Mouse (Mus musculus) stomach, postnatal 0 days (tissue): Measurements from ENCODE around the gene Ldhal6b. TPM values are rescaled to one million over a fixed set of nuclear protein-coding genes. Genes with fewer than 3 reads are reported as not detected.

Experiments used
- ATAC-seq: fragments of 200-750 bp; cut with Nextera tagmentation; 2 replicates; pipeline ENCODE4 v1.8.0; 2017; ENCODE audit not compliant: low FRiP score, low TSS enrichment
- DNase-seq: peaks from one replicate; pipeline ENCODE4 v3.0.0-alpha.2; 2016; ENCODE audit warnings: low spot score
- H3K27ac ChIP-seq: fragments of 300-500 bp; sonication (generic); replicated peaks from 2 replicates; pipeline ENCODE4 v1.5.1; 2014; ENCODE audit warnings: mild to moderate bottlenecking, control low read depth
- H3K27me3 ChIP-seq: fragments of 300-500 bp; sonication (generic); 2 replicates; pipeline ENCODE4 v1.6.1; 2014; ENCODE audit warnings: low read length; ENCODE audit not compliant: control insufficient read depth, insufficient read depth
- H3K36me3 ChIP-seq: fragments of 300-500 bp; sonication (generic); 2 replicates; pipeline ENCODE4 v1.6.1; 2014; ENCODE audit warnings: low read length, mixed read lengths; ENCODE audit not compliant: control insufficient read depth, insufficient read depth
- H3K4me1 ChIP-seq: fragments of 300-500 bp; sonication (generic); replicated peaks from 2 replicates; pipeline ENCODE4 v1.6.1; 2014; ENCODE audit warnings: antibody characterized with exemption; ENCODE audit not compliant: control insufficient read depth, insufficient read depth
- H3K4me2 ChIP-seq: fragments of 300-500 bp; sonication (generic); replicated peaks from 2 replicates; pipeline ENCODE4 v1.6.1; 2014; ENCODE audit warnings: low read depth, mild to moderate bottlenecking, control low read depth, moderate library complexity
- H3K4me3 ChIP-seq: fragments of 300-500 bp; sonication (generic); 2 replicates; pipeline ENCODE4 v1.5.1; 2014; ENCODE audit warnings: low read depth, low read length, control low read depth
- H3K9ac ChIP-seq: fragments of 300-500 bp; sonication (generic); 2 replicates; pipeline ENCODE4 v1.6.1; 2014; ENCODE audit warnings: mild to moderate bottlenecking, low read length, control low read depth, mixed read lengths
- H3K9me3 ChIP-seq: fragments of 300-500 bp; sonication (generic); 2 replicates; pipeline ENCODE4 v1.6.1; 2016; ENCODE audit warnings: low read length; ENCODE audit not compliant: control insufficient read depth
- CTCF ChIP-seq: IDR thresholded peaks from 2 replicates; pipeline ENCODE4 v1.5.1; 2016; ENCODE audit warnings: antibody characterized with exemption, low read depth, mild to moderate bottlenecking, moderate library complexity
- EP300 ChIP-seq: optimal IDR thresholded peaks from 2 replicates; pipeline ENCODE3; 2016; ENCODE audit warnings: antibody characterized with exemption
- WGBS: fragments of 180-500 bp; shearing (Covaris S2); extraction: QIAGEN DNeasy Blood & Tissue Kit; methylation state at CpG from one replicate; pipeline ENCODE4 v1.1.7; 2014; 5-methylcytosine and 5-hydroxymethylcytosine counted together
- polyA plus RNA-seq: library from polyadenylated mRNA; unstranded; fragments of >200 nt; fragmentation: Nextera tagmentation; extraction: Ambion mirVana; gene quantifications from 2 replicates; pipeline ENCODE4 v1.2.1, GENCODE M21; 2015

Ldhal6b gene
- polyA plus RNA-seq, 1 experiment from 2014 or later, result not detected

- Histone ChIP-seq H3K27ac (no peak overlapping the region), H3K36me3 (peaks cover 4% of the 10 kb centered on the region; the same call in 1 of the 2 replicates), H3K27me3 (no peaks in the 10 kb centered on the region), H3K4me2 (no peak overlapping the region), H3K9me3 (no peaks in the 10 kb centered on the region), H3K4me3 (no peak overlapping the region), H3K4me1 (no peaks in the 10 kb centered on the region), H3K9ac (no peak overlapping the region)
- DNase-seq (no peak), ATAC-seq (no peak)
- TF ChIP-seq CTCF, result no peak
- no peak for TF ChIP-seq EP300
- WGBS, result 49% methylated on average over 6 of the region's 6 CpGs
Observed at GRCm38 (mm10) chr17:5407030-5407429, 11.5 kb downstream of the Ldhal6b start.

DNA sequence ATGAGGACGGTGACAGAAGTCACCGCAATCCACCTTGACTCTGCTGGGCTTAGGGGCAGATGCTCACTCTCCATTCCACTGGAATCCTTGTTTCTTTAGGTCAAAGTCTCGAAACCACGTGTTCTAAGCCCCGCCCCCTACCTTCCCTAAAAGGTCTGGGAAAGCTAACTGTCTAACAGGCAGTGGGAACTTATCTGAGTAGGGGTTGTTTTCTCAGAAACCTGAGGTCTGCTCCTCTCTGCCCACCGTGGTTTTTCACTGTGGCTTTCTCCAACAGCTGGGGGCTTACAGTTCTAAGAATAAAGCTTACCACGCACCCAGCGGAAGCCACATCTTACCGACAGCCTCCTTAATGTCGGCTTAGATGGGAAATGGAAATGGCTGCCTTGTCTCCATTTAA is 12.0 kb downstream of the Ldhal6b start:
- H3K9ac ChIP-seq, result no peak overlapping the region
- no peak for DNase-seq
- TF ChIP-seq CTCF, result no peak
- no peak for TF ChIP-seq EP300

DNA sequence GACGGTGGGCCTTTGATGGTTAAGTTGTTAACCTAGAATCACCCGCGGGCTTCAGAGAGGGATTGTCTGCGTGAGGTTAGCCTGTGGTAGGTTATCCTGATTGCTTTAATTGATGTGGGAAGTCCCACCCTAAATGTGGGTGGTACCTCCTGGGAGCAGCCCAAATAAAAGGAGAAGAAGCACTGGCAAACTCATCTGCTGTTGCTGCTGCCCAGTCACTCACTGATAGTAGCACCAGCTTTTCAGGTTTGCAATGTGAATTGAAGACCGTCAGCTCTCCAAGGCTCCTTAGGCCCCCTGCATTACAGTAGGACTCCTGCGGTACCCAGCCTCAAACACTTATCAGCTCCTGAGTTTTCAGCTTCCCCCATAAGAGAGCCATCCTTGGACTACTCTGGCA is 14.7 kb downstream of the Ldhal6b start:
- Histone ChIP-seq H3K27ac (no peak overlapping the region), H3K9ac (no peak overlapping the region), H3K9me3 (no peaks in the 10 kb centered on the region), H3K4me2 (no peak overlapping the region), H3K36me3 (no peaks in the 10 kb centered on the region), H3K4me3 (no peak overlapping the region), H3K27me3 (no peaks in the 10 kb centered on the region), H3K4me1 (no peaks in the 10 kb centered on the region)
- TF ChIP-seq EP300 (no peak), CTCF (no peak)
- ATAC-seq (no peak), DNase-seq (no peak)
- WGBS, result 83% methylated on average over 6 of the region's 6 CpGs

More for the DNA sequence above, 12.0 kb downstream of the Ldhal6b start:
- Histone ChIP-seq H3K4me2 (no peak overlapping the region), H3K27ac (no peak overlapping the region), H3K36me3 (peaks cover 4% of the 10 kb centered on the region; the same call in 1 of the 2 replicates), H3K9me3 (no peaks in the 10 kb centered on the region), H3K27me3 (no peaks in the 10 kb centered on the region), H3K4me1 (no peaks in the 10 kb centered on the region), H3K4me3 (no peak overlapping the region)
- WGBS, result 37% methylated on average over 10 of the region's 10 CpGs
- ATAC-seq, result no peak

DNA sequence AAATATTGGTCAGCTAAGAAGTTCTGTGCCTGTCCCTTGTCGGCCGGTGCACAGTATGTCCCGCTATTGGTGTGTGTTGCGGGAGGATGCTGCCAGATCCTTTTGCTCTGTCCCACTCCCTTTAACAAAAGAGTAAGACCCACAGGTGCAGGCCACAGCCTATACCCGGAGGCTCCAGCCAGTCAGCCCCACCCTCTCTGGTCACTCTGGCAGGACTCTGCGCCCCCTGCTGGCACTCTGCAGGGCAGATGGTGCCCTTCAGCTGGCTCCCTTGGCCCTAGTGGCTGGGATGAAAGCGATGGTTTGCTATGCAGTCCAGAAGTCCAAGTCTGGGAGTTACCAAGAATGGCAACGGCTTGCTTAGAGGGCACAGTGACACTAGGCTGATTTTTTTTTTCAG is 15.9 kb downstream of the Ldhal6b start:
- TF ChIP-seq EP300 (no peak), CTCF (peak; percentile 91)
- peak overlapping the region; percentile 29; the same call in 1 of the 2 replicates for H3K4me2 ChIP-seq

DNA sequence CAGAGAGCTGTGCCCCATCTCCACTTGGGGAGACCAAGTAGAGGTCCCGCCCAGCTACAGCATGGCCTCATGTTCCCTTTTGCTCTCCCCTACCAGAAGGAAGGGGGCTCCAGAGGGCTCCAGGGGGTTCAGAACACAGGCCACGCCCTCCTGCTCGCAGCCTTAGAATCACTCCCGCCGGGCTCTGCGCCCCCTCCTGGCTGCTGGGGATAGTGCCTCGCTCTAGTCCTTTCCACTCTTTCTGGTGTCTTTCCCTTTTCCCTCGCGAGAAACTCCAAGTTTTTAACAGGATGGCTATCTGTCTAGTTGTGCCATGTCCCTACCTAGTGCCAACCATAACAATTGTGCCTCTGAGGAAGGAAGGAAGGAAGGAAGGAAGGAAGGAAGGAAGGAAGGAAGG is 16.5 kb downstream of the Ldhal6b start:
- Histone ChIP-seq H3K9me3 (no peaks in the 10 kb centered on the region), H3K36me3 (no peaks in the 10 kb centered on the region), H3K4me3 (no peak overlapping the region), H3K9ac (no peak overlapping the region), H3K27me3 (no peaks in the 10 kb centered on the region), H3K4me1 (no peaks in the 10 kb centered on the region), H3K27ac (no peak overlapping the region), H3K4me2 (peak overlapping the region; percentile 35)
- TF ChIP-seq EP300 (no peak), CTCF (peak; percentile 89)
- ATAC-seq (peak; percentile 67), DNase-seq (peak; percentile 84)
- 3% methylated on average over 9 of the region's 9 CpGs for WGBS

More for the DNA sequence above, 15.9 kb downstream of the Ldhal6b start:
- DNase-seq (peak; percentile 91), ATAC-seq (peak; percentile 91)
- Histone ChIP-seq H3K36me3 (no peaks in the 10 kb centered on the region), H3K9ac (no peak overlapping the region), H3K27ac (no peak overlapping the region), H3K9me3 (no peaks in the 10 kb centered on the region), H3K27me3 (no peaks in the 10 kb centered on the region), H3K4me1 (no peaks in the 10 kb centered on the region), H3K4me3 (no peak overlapping the region)
- WGBS, result 29% methylated on average over 8 of the region's 8 CpGs

- Histone ChIP-seq H3K27me3 (no peaks in the 10 kb centered on the region), H3K4me1 (no peaks in the 10 kb centered on the region), H3K9me3 (no peaks in the 10 kb centered on the region), H3K27ac (no peak overlapping the region), H3K36me3 (no peaks in the 10 kb centered on the region), H3K4me3 (no peak overlapping the region), H3K4me2 (no peak overlapping the region), H3K9ac (no peak overlapping the region)
- DNase-seq, result no peak
- 72% methylated on average over 10 of the region's 10 CpGs for WGBS
- no peak for TF ChIP-seq CTCF
- TF ChIP-seq EP300, result no peak
- ATAC-seq, result no peak
Observed at GRCm38 (mm10) chr17:5401288-5401687, 17.3 kb downstream of the Ldhal6b start.
